In the genomic region with DNA sequence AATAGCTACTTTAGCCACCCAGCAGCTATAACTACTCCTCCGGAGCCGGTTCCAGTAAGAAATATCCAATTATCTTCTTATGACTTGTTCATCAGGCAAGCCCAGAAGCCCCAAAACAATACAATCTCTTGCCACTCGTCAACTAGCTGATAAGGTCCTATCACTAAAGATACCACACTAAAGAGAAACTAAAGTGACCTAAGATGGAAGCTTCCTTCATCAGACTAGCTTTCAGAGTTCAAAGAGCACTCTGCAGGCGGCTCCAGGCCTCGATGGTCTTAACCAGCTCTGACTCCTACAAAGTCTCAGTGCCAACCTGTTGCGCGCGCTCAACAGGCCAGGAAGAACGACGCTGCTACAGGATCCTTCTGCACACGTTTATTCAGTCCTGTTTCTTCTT, we compare ENCODE assay signal across 25 mouse cellular contexts. TPM values are rescaled to one million over a fixed set of nuclear protein-coding genes. Genes with fewer than 3 reads are reported as not detected.
DNase-seq lines count a peak whose midpoint lies in the region; ATAC-seq and TF ChIP-seq lines count a peak whose summit lies in the region.
"Had no signal": no experiment of that assay in that cellular context is flagged by ENCODE, and none has a peak within 500 bp of the region (broad histone marks: within the 10 kb centered on the region; RNA-seq: fewer than 3 reads in every experiment).

No protein-coding gene starts in this region.

- H3K79me2 ChIP-seq in heart, adult 2 months (replicated peaks; ENCODE audit: control insufficient read depth, insufficient read depth, low read length), result no peaks in the 10 kb centered on the region

- no peak for TF ChIP-seq CTCF in heart, adult 2 months (IDR thresholded peaks at IDR 0.05)
- no peak for TF ChIP-seq CTCF in intestine, postnatal 0 days (IDR thresholded peaks at IDR 0.05; ENCODE audit: low read depth)

- peaks cover 7% of the 10 kb centered on the region for H3K4me1 ChIP-seq in forebrain, embryonic 10.5 days
- H3K4me1 ChIP-seq in forebrain, embryonic 16.5 days (replicated peaks; ENCODE audit: control insufficient read depth, insufficient read depth, low read length), result peaks cover 2% of the 10 kb centered on the region; the same call in 1 of the 2 replicates
- peaks cover 41% of the 10 kb centered on the region for H3K4me1 ChIP-seq in heart, embryonic 12.5 days (replicated peaks)
- no peaks in the 10 kb centered on the region for H3K4me1 ChIP-seq in heart, adult 2 months (ENCODE audit: control insufficient read depth, insufficient read depth, low read length)
- no peaks in the 10 kb centered on the region for H3K4me1 ChIP-seq in intestine, embryonic 14.5 days (replicated peaks; ENCODE audit: control insufficient read depth, insufficient read depth, low read length)
- H3K4me1 ChIP-seq in intestine, postnatal 0 days (replicated peaks; ENCODE audit: control insufficient read depth, insufficient read depth, low read length), result no peaks in the 10 kb centered on the region

- DNase-seq in forebrain, embryonic 10.5 days (ENCODE audit: extremely low spot score, low spot score), result peak; percentile 8
- DNase-seq in heart, adult 2 months, result no peak
- DNase-seq in intestine, embryonic 14.5 days (ENCODE audit: low spot score), result peak; percentile 34
- no peak for DNase-seq in right cerebral cortex, postnatal 4 days
- DNase-seq: adrenal gland, adult 8-10 months; adrenal gland, postnatal 25 days; cerebellum, adult 18-20 months; cerebellum, adult 9-10 months; cerebellum, postnatal 14 days; gastrocnemius, postnatal 10 days; gastrocnemius, postnatal 36 days; heart, postnatal 10 days; kidney, adult 11 months; kidney, adult 8-10 months had no signal

- intact Hi-C loops in heart, adult 2 months (cut with DNase I), result no loop called here

- H3K36me3 ChIP-seq in forebrain, embryonic 10.5 days (replicated peaks), result peaks cover 51% of the 10 kb centered on the region
- H3K36me3 ChIP-seq in forebrain, embryonic 16.5 days (ENCODE audit: control insufficient read depth, insufficient read depth), result no peaks in the 10 kb centered on the region
- peaks cover 51% of the 10 kb centered on the region for H3K36me3 ChIP-seq in heart, embryonic 12.5 days
- peaks cover 3% of the 10 kb centered on the region; the same call in 1 of the 2 replicates for H3K36me3 ChIP-seq in heart, adult 2 months (ENCODE audit: control insufficient read depth, insufficient read depth, low read length)
- H3K36me3 ChIP-seq in intestine, embryonic 14.5 days (ENCODE audit: control insufficient read depth, insufficient read depth, low read length), result peaks cover 36% of the 10 kb centered on the region
- peaks cover 4% of the 10 kb centered on the region; the same call in 1 of the 2 replicates for H3K36me3 ChIP-seq in intestine, postnatal 0 days (ENCODE audit: control insufficient read depth, insufficient read depth)
- H3K36me3 ChIP-seq: forebrain, embryonic 15.5 days; hindbrain, embryonic 15.5 days had no signal

- 94% methylated on average over 11 of the region's 11 CpGs for WGBS in forebrain, embryonic 10.5 days
- WGBS in forebrain, embryonic 16.5 days, result 97% methylated on average over 11 of the region's 11 CpGs
- 42% methylated on average over 11 of the region's 11 CpGs for WGBS in heart, embryonic 12.5 days
- WGBS in heart, adult 2 months, result 67% methylated on average over 11 of the region's 11 CpGs
- WGBS in intestine, embryonic 14.5 days, result 83% methylated on average over 11 of the region's 11 CpGs
- 67% methylated on average over 11 of the region's 11 CpGs for WGBS in intestine, postnatal 0 days

- H3K27me3 ChIP-seq in forebrain, embryonic 10.5 days (ENCODE audit: poor library complexity, severe bottlenecking), result no peaks in the 10 kb centered on the region
- no peaks in the 10 kb centered on the region for H3K27me3 ChIP-seq in forebrain, embryonic 16.5 days (replicated peaks; ENCODE audit: control insufficient read depth, insufficient read depth, low read length)
- no peaks in the 10 kb centered on the region for H3K27me3 ChIP-seq in heart, embryonic 12.5 days (replicated peaks)
- no peaks in the 10 kb centered on the region for H3K27me3 ChIP-seq in heart, adult 2 months (ENCODE audit: control insufficient read depth, insufficient read depth, low read length)
- no peaks in the 10 kb centered on the region for H3K27me3 ChIP-seq in intestine, embryonic 14.5 days (replicated peaks; ENCODE audit: control insufficient read depth, insufficient read depth, low read length)
- H3K27me3 ChIP-seq in intestine, postnatal 0 days (replicated peaks; ENCODE audit: control insufficient read depth, insufficient read depth, low read length), result no peaks in the 10 kb centered on the region
- H3K27me3 ChIP-seq: embryonic facial prominence, embryonic 12.5 days; embryonic facial prominence, embryonic 15.5 days; forebrain, embryonic 12.5 days; forebrain, embryonic 15.5 days; hindbrain, embryonic 12.5 days; hindbrain, embryonic 15.5 days had no signal

- no peak for TF ChIP-seq POLR2A in heart, adult 2 months (IDR thresholded peaks at IDR 0.05; ENCODE audit: insufficient read depth, low read depth, low read length)

- H3K27ac ChIP-seq in forebrain, embryonic 10.5 days, result no peak overlapping the region
- H3K27ac ChIP-seq in forebrain, embryonic 16.5 days (ENCODE audit: low read length), result no peak overlapping the region
- H3K27ac ChIP-seq in heart, embryonic 12.5 days (ENCODE audit: poor library complexity, severe bottlenecking), result peak overlapping the region; percentile 75
- H3K27ac ChIP-seq in heart, adult 2 months, result no peak overlapping the region; the same call in 1 of the 2 replicates
- H3K27ac ChIP-seq in intestine, embryonic 14.5 days (ENCODE audit: low read depth), result no peak overlapping the region
- no peak overlapping the region for H3K27ac ChIP-seq in intestine, postnatal 0 days (ENCODE audit: low read depth, low read length)
- H3K27ac ChIP-seq: embryonic facial prominence, embryonic 12.5 days; embryonic facial prominence, embryonic 15.5 days; forebrain, embryonic 12.5 days; forebrain, embryonic 15.5 days; hindbrain, embryonic 12.5 days; hindbrain, embryonic 15.5 days had no signal

- H3K4me3 ChIP-seq in forebrain, embryonic 10.5 days, result no peak overlapping the region
- H3K4me3 ChIP-seq in forebrain, embryonic 16.5 days (replicated peaks; ENCODE audit: low read length), result no peak overlapping the region
- H3K4me3 ChIP-seq in heart, embryonic 12.5 days, result no peak overlapping the region
- H3K4me3 ChIP-seq in heart, adult 2 months, result no peak overlapping the region
- H3K4me3 ChIP-seq in intestine, embryonic 14.5 days (ENCODE audit: low read depth, low read length), result no peak overlapping the region
- H3K4me3 ChIP-seq in intestine, postnatal 0 days (ENCODE audit: low read depth, low read length), result no peak overlapping the region
- H3K4me3 ChIP-seq: embryonic facial prominence, embryonic 12.5 days; embryonic facial prominence, embryonic 15.5 days; forebrain, embryonic 12.5 days; forebrain, embryonic 15.5 days; hindbrain, embryonic 12.5 days; hindbrain, embryonic 15.5 days had no signal

- no peaks in the 10 kb centered on the region; the same call in 1 of the 2 replicates for H3K9me3 ChIP-seq in forebrain, embryonic 10.5 days
- no peaks in the 10 kb centered on the region for H3K9me3 ChIP-seq in forebrain, embryonic 16.5 days (ENCODE audit: control insufficient read depth, low read length)
- no peaks in the 10 kb centered on the region for H3K9me3 ChIP-seq in heart, embryonic 12.5 days (replicated peaks)
- no peaks in the 10 kb centered on the region for H3K9me3 ChIP-seq in intestine, embryonic 14.5 days (ENCODE audit: control insufficient read depth, low read length)
- H3K9me3 ChIP-seq in intestine, postnatal 0 days (ENCODE audit: control insufficient read depth), result no peaks in the 10 kb centered on the region
- H3K9me3 ChIP-seq: embryonic facial prominence, embryonic 12.5 days; embryonic facial prominence, embryonic 15.5 days; forebrain, embryonic 12.5 days; forebrain, embryonic 15.5 days; hindbrain, embryonic 12.5 days; hindbrain, embryonic 15.5 days had no signal

- H3K4me2 ChIP-seq in forebrain, embryonic 16.5 days (ENCODE audit: low read length), result no peak overlapping the region
- no peak overlapping the region for H3K4me2 ChIP-seq in heart, embryonic 12.5 days
- no peak overlapping the region for H3K4me2 ChIP-seq in intestine, embryonic 14.5 days (ENCODE audit: low read length)
- peak overlapping the region; percentile 41 for H3K4me2 ChIP-seq in intestine, postnatal 0 days (replicated peaks; ENCODE audit: low read depth)
- H3K4me2 ChIP-seq: embryonic facial prominence, embryonic 12.5 days; embryonic facial prominence, embryonic 15.5 days; forebrain, embryonic 12.5 days; forebrain, embryonic 15.5 days; hindbrain, embryonic 12.5 days; hindbrain, embryonic 15.5 days had no signal

- H3K9ac ChIP-seq in forebrain, embryonic 16.5 days (replicated peaks; ENCODE audit: low read depth, low read length), result no peak overlapping the region
- H3K9ac ChIP-seq in heart, embryonic 12.5 days, result no peak overlapping the region
- H3K9ac ChIP-seq in heart, adult 2 months (ENCODE audit: low read depth, low read length), result no peak overlapping the region
- H3K9ac ChIP-seq in intestine, embryonic 14.5 days (ENCODE audit: low read length), result no peak overlapping the region
- H3K9ac ChIP-seq in intestine, postnatal 0 days (ENCODE audit: low read depth, low read length), result no peak overlapping the region
- H3K9ac ChIP-seq: embryonic facial prominence, embryonic 12.5 days; embryonic facial prominence, embryonic 15.5 days; forebrain, embryonic 12.5 days; forebrain, embryonic 15.5 days; hindbrain, embryonic 12.5 days; hindbrain, embryonic 15.5 days had no signal

- no peak for ATAC-seq in forebrain, embryonic 16.5 days
- ATAC-seq in heart, embryonic 12.5 days (ENCODE audit: insufficient number of reproducible peaks, low FRiP score), result no peak
- no peak for ATAC-seq in intestine, embryonic 14.5 days (replicated peaks; ENCODE audit: low FRiP score, low TSS enrichment, low read depth)
- ATAC-seq in intestine, postnatal 0 days, result peak; percentile 54; the same call in 1 of the 2 replicates
- ATAC-seq: activated CD4-positive, CD25-positive, alpha-beta regulatory T cell, adult 4 months; forebrain, embryonic 15.5 days had no signal

- TF ChIP-seq EP300 in heart, adult 2 months (IDR thresholded peaks at IDR 0.05; ENCODE audit: insufficient read depth, low read depth, low read length), result no peak

RNA-seq across cellular contexts. Expression of gene Fstl1, which starts 19.6 kb away (rescaled TPM):
- 140 and 143 TPM in 2 replicates for polyA plus RNA-seq in forebrain, embryonic 10.5 days (2016; fragmentation: Nextera tagmentation; extraction: Ambion mirVana)
- 75.6 and 105 TPM in 2 replicates for polyA plus RNA-seq in forebrain, embryonic 16.5 days (2015; fragmentation: Nextera tagmentation; extraction: Ambion mirVana)
- polyA plus RNA-seq in heart, embryonic 12.5 days (2016; fragmentation: Nextera tagmentation; extraction: Ambion mirVana), result 558 and 559 TPM in 2 replicates
- 10 to 100 TPM; 43.6 to 57.6 TPM for total RNA-seq in heart, adult 2 months (2021)
- polyA plus RNA-seq in heart, adult 2 months (2012; rRNA removed), result 39.7 and 68.4 TPM in 2 replicates
- polyA plus RNA-seq in intestine, embryonic 14.5 days (2014; fragmentation: Nextera tagmentation; extraction: Ambion mirVana), result 307 and 342 TPM in 2 replicates
- 125 and 139 TPM in 2 replicates for polyA plus RNA-seq in intestine, postnatal 0 days (2015; fragmentation: Nextera tagmentation; extraction: Ambion mirVana)
- total RNA-seq: granulocyte monocyte progenitor cell, adult 5-6 weeks had no signal

Comparison
In these comparisons a context has a peak if more than half of its experiments do, and no peak if none do; other contexts are left out.
1. DNase-seq: peak in forebrain, embryonic 10.5 days (single experiment) and intestine, embryonic 14.5 days (single experiment); none in heart, adult 2 months (0 of 2) and right cerebral cortex, postnatal 4 days (single experiment).